Mouse (Mus musculus): ENCODE measurements around the gene Harbi1. TPM values are rescaled to one million over a fixed set of nuclear protein-coding genes. Genes with fewer than 3 reads are reported as not detected.

Gene Harbi1
- 4.9 and 6.3 TPM in 2 replicates for polyA plus RNA-seq (2012; rRNA removed)

DNA sequence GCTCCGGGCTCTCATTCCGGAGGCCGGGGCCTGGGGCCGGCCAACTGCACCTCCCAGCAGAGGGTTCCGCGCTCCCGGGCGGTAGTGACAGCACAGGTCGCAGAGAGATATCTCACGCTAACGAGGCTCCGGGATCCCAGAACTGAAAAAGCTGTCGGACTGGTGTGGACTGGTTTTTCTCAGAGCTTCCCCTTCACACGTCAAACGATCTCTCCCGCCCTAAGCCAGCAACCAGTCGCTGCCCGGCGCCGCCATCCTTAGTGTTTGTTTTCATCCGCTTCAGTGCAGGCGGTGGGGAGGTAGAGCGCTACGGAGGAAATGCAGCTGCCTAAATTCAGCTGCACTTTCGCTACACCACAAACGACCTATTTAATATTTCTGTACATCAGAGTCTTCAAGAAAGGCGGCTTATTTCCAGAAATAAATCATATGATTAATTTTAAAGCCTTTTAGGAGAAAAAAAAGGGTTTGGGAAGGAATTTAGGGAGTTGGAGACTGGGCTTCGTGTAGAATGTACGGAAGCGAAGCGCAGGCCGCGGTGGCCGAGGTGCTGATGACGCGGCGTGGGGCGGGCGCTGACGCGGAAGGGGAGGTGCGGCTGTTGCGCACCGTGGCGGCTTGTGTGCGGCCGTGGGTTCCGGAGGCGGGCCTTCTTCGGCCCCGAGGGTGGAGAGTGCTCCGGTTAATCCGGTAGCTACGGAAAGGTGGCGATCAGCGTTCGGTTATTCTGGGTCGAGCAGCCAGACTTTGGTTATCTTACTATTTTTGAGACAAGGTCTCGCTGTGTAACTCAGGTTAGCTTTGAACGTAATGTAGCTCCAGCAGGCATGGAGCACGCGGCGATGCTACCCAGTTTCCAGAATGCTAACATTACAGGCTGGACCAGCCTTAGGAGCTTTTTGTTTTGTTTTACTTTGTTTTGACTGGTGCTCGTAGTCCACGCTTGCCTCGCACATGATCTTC lies at the start of gene Harbi1, which contains the start of gene Atg13:
Gene Harbi1, plus strand, starts transcription at position 581 of the 963 bp plus-strand sequence.
Gene Atg13, minus strand, starts transcription at position 305 of the 963 bp plus-strand sequence.

DNA sequence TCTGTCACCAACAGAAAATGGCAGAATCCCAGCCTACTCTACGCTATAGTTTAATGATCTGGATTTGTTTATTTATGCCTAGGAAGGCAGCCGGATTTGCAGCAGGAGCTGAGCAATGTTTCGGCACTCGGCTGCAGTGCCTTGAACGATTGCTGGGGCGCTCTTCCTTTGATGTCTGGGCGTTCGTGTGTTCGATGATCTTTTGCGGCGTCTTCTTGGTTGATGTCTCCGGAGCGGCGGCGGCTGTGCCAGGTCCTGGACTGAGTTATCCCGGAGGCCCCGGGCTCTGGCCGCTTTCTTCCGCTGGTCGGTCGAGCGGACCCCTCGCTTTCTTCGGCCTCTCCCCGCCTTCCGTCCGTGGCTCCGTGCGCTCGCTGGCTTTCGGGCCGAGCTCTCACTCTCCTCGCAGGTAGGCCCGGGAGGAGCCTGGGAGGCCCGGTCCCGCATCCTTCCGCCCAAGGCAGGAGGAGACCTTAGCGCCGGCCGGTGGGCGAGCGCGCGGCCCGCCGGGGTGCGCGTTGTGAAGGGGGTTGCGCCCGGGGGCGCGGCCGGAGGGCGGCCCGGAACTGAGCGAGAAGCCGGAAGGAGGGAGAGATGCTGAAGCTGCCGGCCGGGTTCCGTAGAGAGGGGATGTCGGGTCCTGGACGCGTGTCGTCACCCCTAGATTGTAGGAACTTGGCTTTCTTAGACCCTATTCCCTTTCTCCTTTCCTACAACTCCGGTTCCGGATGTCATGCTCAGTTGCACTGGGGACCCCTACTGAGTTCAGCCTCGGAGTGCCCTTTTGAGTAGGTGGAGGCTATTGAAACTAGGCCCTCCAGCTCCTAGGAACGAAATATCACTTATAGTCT lies 19.5 kb downstream of the Harbi1 start, which contains the start of gene Ambra1:
Gene Ambra1, plus strand, starts transcription at position 164 of the 851 bp plus-strand sequence.

Other genes with a start within 250 kb of the Harbi1 start
- 85.9 and 94.6 TPM in 2 replicates for gene Ckap5, start 184.1 kb upstream of the Harbi1 start, polyA plus RNA-seq (2012; rRNA removed)
- 0.06 and 0.21 TPM in 2 replicates for gene F2, start 74.4 kb upstream of the Harbi1 start, polyA plus RNA-seq (2012; rRNA removed)
- gene Zfp408, start 61.1 kb upstream of the Harbi1 start, polyA plus RNA-seq (2012; rRNA removed), result 19.6 and 22.3 TPM in 2 replicates
- 81.1 and 83.4 TPM in 2 replicates for gene Arhgap1, start 61.0 kb upstream of the Harbi1 start, polyA plus RNA-seq (2012; rRNA removed)
- 55.9 and 63.9 TPM in 2 replicates for gene Atg13, start 276 bp upstream of the Harbi1 start, polyA plus RNA-seq (2012; rRNA removed)
- 27.3 and 32.7 TPM in 2 replicates for gene Ambra1, start 19.3 kb downstream of the Harbi1 start, polyA plus RNA-seq (2012; rRNA removed)
- gene Chrm4, start 216.4 kb downstream of the Harbi1 start, polyA plus RNA-seq (2012; rRNA removed), result 3.1 and 4.8 TPM in 2 replicates
- gene Mdk, start 221.4 kb downstream of the Harbi1 start, polyA plus RNA-seq (2012; rRNA removed), result 108 and 125 TPM in 2 replicates
- not detected in 2 replicates for gene Gm9821, start 234.9 kb downstream of the Harbi1 start, polyA plus RNA-seq (2012; rRNA removed)